Mouse (Mus musculus) midbrain, embryonic 13.5 days (tissue): Measurements from ENCODE around the gene Ctu2. TPM values are rescaled to one million over a fixed set of nuclear protein-coding genes. Genes with fewer than 3 reads are reported as not detected.
A peak's percentile ranks its signal among the peaks of the same experiment; 100 is the strongest.

Experiments used
- ATAC-seq: fragments of 200-750 bp; cut with Nextera tagmentation; 2 replicates; pipeline ENCODE4 v1.8.0; 2017; ENCODE audit warnings: mild to moderate bottlenecking, moderate TSS enrichment, moderate library complexity
- H3K27ac ChIP-seq: fragments of 300-500 bp; sonication (generic); 2 replicates; pipeline ENCODE4 v1.5.1; 2015; ENCODE audit warnings: inconsistent platforms, mild to moderate bottlenecking, moderate library complexity
- H3K27me3 ChIP-seq: fragments of 300-500 bp; sonication (generic); 2 replicates; pipeline ENCODE4 v1.6.1; 2015; ENCODE audit warnings: mild to moderate bottlenecking, inconsistent platforms
- H3K36me3 ChIP-seq: fragments of 300-500 bp; sonication (generic); 2 replicates; pipeline ENCODE4 v1.6.1; 2015; ENCODE audit warnings: mild to moderate bottlenecking, inconsistent platforms
- H3K4me1 ChIP-seq: fragments of 300-500 bp; sonication (generic); replicated peaks from 2 replicates; pipeline ENCODE4 v1.6.1; 2015; ENCODE audit warnings: inconsistent platforms
- H3K4me2 ChIP-seq: fragments of 300-500 bp; sonication (generic); replicated peaks from 2 replicates; pipeline ENCODE4 v1.6.1; 2015; ENCODE audit warnings: moderate library complexity, mild to moderate bottlenecking, inconsistent platforms
- H3K4me3 ChIP-seq: fragments of 300-500 bp; sonication (generic); replicated peaks from 2 replicates; pipeline ENCODE4 v1.5.1; 2015; ENCODE audit warnings: mild to moderate bottlenecking, inconsistent platforms
- H3K9ac ChIP-seq: fragments of 300-500 bp; sonication (generic); replicated peaks from 2 replicates; pipeline ENCODE4 v1.6.1; 2015; ENCODE audit warnings: mild to moderate bottlenecking, inconsistent platforms
- H3K9me3 ChIP-seq: fragments of 300-500 bp; sonication (generic); 2 replicates; pipeline ENCODE4 v1.6.1; 2016; ENCODE audit warnings: mild to moderate bottlenecking, inconsistent platforms
- WGBS: fragments of 180-500 bp; shearing (Covaris S2); methylation state at CpG from one replicate; pipeline ENCODE4 v1.1.7; 2015; 5-methylcytosine and 5-hydroxymethylcytosine counted together
- polyA plus RNA-seq: library from polyadenylated mRNA; unstranded; fragments of >200 nt; fragmentation: Nextera tagmentation; extraction: Ambion mirVana; gene quantifications from 2 replicates; pipeline ENCODE4 v1.2.1, GENCODE M21; 2015

Ctu2 gene
- polyA plus RNA-seq, 1 experiment from 2014 or later = 73.0 TPM

- WGBS = 96% methylated on average over 9 of the region's 9 CpGs
- Histone ChIP-seq H3K9me3 (peaks cover 2% of the 10 kb centered on the region; the same call in 1 of the 2 replicates), H3K9ac (no peak overlapping the region), H3K4me3 (no peak overlapping the region), H3K4me1 (peaks cover 17% of the 10 kb centered on the region), H3K27ac (no peak overlapping the region), H3K36me3 (peaks cover 69% of the 10 kb centered on the region), H3K27me3 (0 out of 2 replicates have a peak, but pooled peaks cover 10% of the 10 kb centered on the region), H3K4me2 (no peak overlapping the region)
- ATAC-seq = no peak
These were observed 39.8 kb upstream of the Ctu2 start for GRCm38 (mm10) chr8:122436146-122436545.

GRCm38 (mm10) chr8:122436586-122437125 is 39.3 kb upstream of the Ctu2 start:
- Histone ChIP-seq H3K9ac (no peak overlapping the region), H3K27ac (no peak overlapping the region), H3K36me3 (peaks cover 69% of the 10 kb centered on the region), H3K9me3 (peaks cover 2% of the 10 kb centered on the region; the same call in 1 of the 2 replicates), H3K4me3 (no peak overlapping the region), H3K4me1 (peaks cover 16% of the 10 kb centered on the region), H3K27me3 (0 out of 2 replicates have a peak, but pooled peaks cover 10% of the 10 kb centered on the region), H3K4me2 (no peak overlapping the region)
- no peak for ATAC-seq
- WGBS = 92% methylated on average over 20 of the region's 20 CpGs

- no peak for ATAC-seq
- H3K9ac ChIP-seq = 0 out of 2 replicates have a peak overlapping the region, but pooled peaks have one; percentile 16
- peaks cover 16% of the 10 kb centered on the region for H3K4me1 ChIP-seq
- no peak overlapping the region for H3K4me3 ChIP-seq
- WGBS = 93% methylated on average over 13 of the region's 13 CpGs
- peaks cover 69% of the 10 kb centered on the region for H3K36me3 ChIP-seq
- H3K4me2 ChIP-seq = no peak overlapping the region
- 0 out of 2 replicates have a peak, but pooled peaks cover 4% of the 10 kb centered on the region for H3K27me3 ChIP-seq
- no peak overlapping the region for H3K27ac ChIP-seq
- H3K9me3 ChIP-seq = peaks cover 2% of the 10 kb centered on the region; the same call in 1 of the 2 replicates
These were observed 38.1 kb upstream of the Ctu2 start for GRCm38 (mm10) chr8:122437708-122438331.

DNA sequence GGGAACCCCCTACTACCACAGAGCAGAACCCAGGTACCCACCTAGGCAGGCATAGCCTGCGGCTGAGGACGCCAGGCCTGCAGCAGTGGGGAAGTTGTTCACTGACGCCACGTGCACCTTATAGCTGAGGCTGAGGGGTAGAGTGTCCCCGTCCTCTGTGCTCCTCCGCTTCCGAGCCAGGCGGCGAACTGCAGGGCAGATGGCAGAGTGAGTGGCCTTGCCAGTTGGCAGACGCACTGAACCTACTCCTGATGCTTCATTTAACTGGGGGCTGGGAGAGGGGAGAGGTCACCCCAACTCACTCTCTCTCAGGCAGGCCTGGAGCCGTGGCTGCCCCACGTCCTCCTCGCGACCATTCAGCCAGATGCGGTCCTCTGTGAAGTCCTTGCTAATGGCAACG is 36.6 kb upstream of the Ctu2 start:
- peaks cover 57% of the 10 kb centered on the region for H3K36me3 ChIP-seq
- H3K4me1 ChIP-seq = peaks cover 15% of the 10 kb centered on the region
- ATAC-seq = no peak
- no peak overlapping the region for H3K4me2 ChIP-seq
- no peak overlapping the region for H3K27ac ChIP-seq
- no peak overlapping the region for H3K4me3 ChIP-seq
- no peaks in the 10 kb centered on the region for H3K27me3 ChIP-seq
- peaks cover 2% of the 10 kb centered on the region; the same call in 1 of the 2 replicates for H3K9me3 ChIP-seq
- no peak overlapping the region for H3K9ac ChIP-seq
- 93% methylated on average over 16 of the region's 16 CpGs for WGBS

DNA sequence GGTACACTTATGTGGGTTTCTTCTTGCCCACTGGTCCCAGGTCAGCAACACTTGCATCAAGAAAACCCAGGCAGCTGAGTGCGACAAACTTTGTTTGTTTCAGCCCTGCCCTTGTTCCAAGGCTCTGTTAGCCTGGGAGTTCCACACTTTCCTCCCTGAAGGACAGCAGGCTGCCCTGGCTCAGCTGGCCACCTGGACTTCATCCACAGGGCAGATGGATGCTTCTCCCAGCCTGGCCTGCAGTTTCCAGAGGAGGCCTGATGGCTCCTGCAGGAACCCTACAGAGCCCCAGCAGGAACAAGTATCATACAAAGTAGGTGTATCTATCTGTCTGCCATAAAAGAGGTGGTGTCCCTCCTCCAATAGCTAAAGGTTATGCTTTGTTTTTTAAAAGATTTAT is 34.6 kb upstream of the Ctu2 start:
- ATAC-seq = no peak
- H3K9ac ChIP-seq = no peak overlapping the region
- H3K27ac ChIP-seq = no peak overlapping the region
- 96% methylated on average over 1 of the region's 1 CpGs for WGBS
- H3K4me2 ChIP-seq = no peak overlapping the region
- no peaks in the 10 kb centered on the region for H3K9me3 ChIP-seq
- no peaks in the 10 kb centered on the region for H3K27me3 ChIP-seq
- peaks cover 35% of the 10 kb centered on the region for H3K4me1 ChIP-seq
- H3K4me3 ChIP-seq = no peak overlapping the region
- peaks cover 37% of the 10 kb centered on the region for H3K36me3 ChIP-seq

GRCm38 (mm10) chr8:122442356-122442755 is 33.6 kb upstream of the Ctu2 start:
- Histone ChIP-seq H3K27ac (peak overlapping the region; percentile 89; the same call in 1 of the 2 replicates), H3K27me3 (no peaks in the 10 kb centered on the region), H3K4me1 (peaks cover 38% of the 10 kb centered on the region), H3K9ac (peak overlapping the region; percentile 84), H3K36me3 (peaks cover 27% of the 10 kb centered on the region), H3K9me3 (no peaks in the 10 kb centered on the region), H3K4me3 (peak overlapping the region; percentile 75), H3K4me2 (peak overlapping the region; percentile 94)
- WGBS = 17% methylated on average over 7 of the region's 7 CpGs
- ATAC-seq = no peak

DNA sequence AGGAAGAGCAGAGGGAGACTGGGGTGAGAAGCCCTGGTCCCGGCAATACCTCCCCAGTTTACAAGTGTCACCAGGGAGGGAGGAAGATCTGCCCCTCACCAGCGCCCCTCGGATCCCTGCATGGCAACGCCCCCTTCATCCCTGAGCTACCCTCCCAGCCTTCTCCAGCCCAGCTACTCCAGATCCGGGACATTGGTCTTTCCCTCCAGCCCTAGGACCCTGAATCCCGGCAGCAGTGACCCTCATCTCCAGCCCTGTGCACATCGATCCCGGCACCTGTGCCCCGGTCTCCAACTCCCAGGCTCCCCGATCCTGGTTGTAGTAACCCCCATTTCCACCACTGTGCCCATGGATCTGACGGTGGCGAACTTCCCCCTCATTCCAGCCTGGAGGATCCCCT is 33.2 kb upstream of the Ctu2 start:
- peak overlapping the region; percentile 94 for H3K4me2 ChIP-seq
- H3K9me3 ChIP-seq = no peaks in the 10 kb centered on the region
- ATAC-seq = no peak; the same call in 1 of the 2 replicates
- peaks cover 22% of the 10 kb centered on the region for H3K36me3 ChIP-seq
- peak overlapping the region; percentile 89 for H3K27ac ChIP-seq
- under 1% methylated on average over 12 of the region's 12 CpGs for whole genome bisulfite sequencing
- H3K27me3 ChIP-seq = no peaks in the 10 kb centered on the region
- peak overlapping the region; percentile 84 for H3K9ac ChIP-seq
- H3K4me3 ChIP-seq = peak overlapping the region; percentile 75
- peaks cover 38% of the 10 kb centered on the region for H3K4me1 ChIP-seq

- Histone ChIP-seq H3K4me1 (peaks cover 38% of the 10 kb centered on the region), H3K4me2 (peak within 1 kb of the TSS; percentile 94), H3K36me3 (peaks cover 16% of the 10 kb centered on the region), H3K9me3 (no peaks in the 10 kb centered on the region), H3K9ac (peak within 1 kb of the TSS; percentile 84), H3K27me3 (no peaks in the 10 kb centered on the region), H3K4me3 (peak within 1 kb of the TSS; percentile 75), H3K27ac (peak within 1 kb of the TSS; percentile 96)
- ATAC-seq = peak; percentile 99
- under 1% methylated on average over 47 of the region's 47 CpGs for WGBS
These were observed 32.5 kb upstream of the Ctu2 start, which contains the start of gene Mvd for GRCm38 (mm10) chr8:122443262-122444006. TSS of gene Mvd (minus strand) at chr8:122443422.

GRCm38 (mm10) chr8:122444058-122444748 is 31.7 kb upstream of the Ctu2 start:
- H3K27me3 ChIP-seq = no peaks in the 10 kb centered on the region
- peak overlapping the region; percentile 80 for H3K9ac ChIP-seq
- H3K4me3 ChIP-seq = peak overlapping the region; percentile 75
- no peaks in the 10 kb centered on the region for H3K9me3 ChIP-seq
- H3K36me3 ChIP-seq = peaks cover 9% of the 10 kb centered on the region
- H3K4me1 ChIP-seq = peaks cover 38% of the 10 kb centered on the region
- H3K27ac ChIP-seq = peak overlapping the region; percentile 96
- WGBS = 16% methylated on average over 19 of the region's 19 CpGs
- peak overlapping the region; percentile 94 for H3K4me2 ChIP-seq
- peak; percentile 41 for ATAC-seq

DNA sequence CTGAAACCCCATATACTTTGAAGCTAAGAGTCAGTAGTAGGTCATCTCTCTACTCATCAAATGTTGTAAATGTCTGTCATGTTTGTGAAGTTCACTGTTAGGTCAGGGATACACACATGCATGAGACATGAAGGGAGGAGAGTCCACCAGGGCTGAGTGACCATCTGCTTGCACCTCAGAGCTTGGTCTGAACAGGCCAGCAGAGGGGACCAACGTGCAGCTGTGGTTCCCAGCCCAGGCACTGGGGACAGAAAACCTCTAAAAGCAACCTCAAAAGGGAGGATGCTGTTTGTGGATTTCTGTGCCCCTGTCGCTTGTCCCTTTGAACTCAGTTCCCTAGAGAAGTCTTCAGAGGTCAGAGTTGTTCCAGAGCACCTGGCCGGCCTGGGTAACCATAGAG is 30.7 kb upstream of the Ctu2 start:
- Histone ChIP-seq H3K4me1 (peaks cover 38% of the 10 kb centered on the region), H3K36me3 (no peaks in the 10 kb centered on the region), H3K9ac (0 out of 2 replicates have a peak overlapping the region, but pooled peaks have one; percentile 19), H3K4me3 (peak overlapping the region; percentile 75), H3K4me2 (peak overlapping the region; percentile 94), H3K9me3 (no peaks in the 10 kb centered on the region), H3K27me3 (no peaks in the 10 kb centered on the region), H3K27ac (peak overlapping the region; percentile 96; the same call in 1 of the 2 replicates)
- 60% methylated on average over 3 of the region's 3 CpGs for WGBS
- no peak for ATAC-seq

GRCm38 (mm10) chr8:122451161-122451703 is 24.7 kb upstream of the Ctu2 start:
- Histone ChIP-seq H3K9me3 (no peaks in the 10 kb centered on the region), H3K9ac (no peak overlapping the region), H3K27ac (no peak overlapping the region), H3K4me3 (no peak overlapping the region), H3K4me2 (no peak overlapping the region), H3K27me3 (peaks cover 10% of the 10 kb centered on the region; the same call in 1 of the 2 replicates), H3K36me3 (no peaks in the 10 kb centered on the region), H3K4me1 (peaks cover 4% of the 10 kb centered on the region; the same call in 1 of the 2 replicates)
- 86% methylated on average over 7 of the region's 7 CpGs for WGBS
- ATAC-seq = no peak
